Mouse (Mus musculus) midbrain, embryonic 15.5 days (tissue): ENCODE measurements at regions not wholly inside any gene's neighbourhood (a gene's known extent, or its start where the extent isn't known, plus 50 kb on each side); places are given as distances from the start of the nearest gene placed in this dataset.

Experiments
- ATAC-seq: fragments of 200-750 bp; cut with Nextera tagmentation; replicated peaks from 2 replicates; pipeline ENCODE4 v1.8.0; 2017; ENCODE audit warnings: moderate TSS enrichment
- H3K27ac ChIP-seq: fragments of 300-500 bp; sonication (generic); 2 replicates; pipeline ENCODE4 v1.5.1; 2015; ENCODE audit warnings: mild to moderate bottlenecking, inconsistent platforms
- H3K27me3 ChIP-seq: fragments of 300-500 bp; sonication (generic); replicated peaks from 2 replicates; pipeline ENCODE4 v1.6.1; 2015; ENCODE audit warnings: inconsistent platforms
- H3K36me3 ChIP-seq: fragments of 300-500 bp; sonication (generic); replicated peaks from 2 replicates; pipeline ENCODE4 v1.6.1; 2015; ENCODE audit warnings: inconsistent platforms
- H3K4me1 ChIP-seq: fragments of 300-500 bp; sonication (generic); 2 replicates; pipeline ENCODE4 v1.6.1; 2015; ENCODE audit warnings: inconsistent platforms
- H3K4me2 ChIP-seq: fragments of 300-500 bp; sonication (generic); 2 replicates; pipeline ENCODE4 v1.6.1; 2015; ENCODE audit warnings: inconsistent platforms, mild to moderate bottlenecking, moderate library complexity
- H3K4me3 ChIP-seq: fragments of 300-500 bp; sonication (generic); 2 replicates; pipeline ENCODE4 v1.5.1; 2015; ENCODE audit warnings: mild to moderate bottlenecking, inconsistent platforms
- H3K9ac ChIP-seq: fragments of 300-500 bp; sonication (generic); 2 replicates; pipeline ENCODE4 v1.6.1; 2015; ENCODE audit warnings: mild to moderate bottlenecking, inconsistent platforms
- H3K9me3 ChIP-seq: fragments of 300-500 bp; sonication (generic); 2 replicates; pipeline ENCODE4 v1.6.1; 2016; ENCODE audit warnings: inconsistent platforms
- WGBS: fragments of 180-500 bp; shearing (Covaris S2); methylation state at CpG from one replicate; pipeline ENCODE4 v1.1.7; 2015; ENCODE audit warnings: mixed read lengths; 5-methylcytosine and 5-hydroxymethylcytosine counted together

GRCm38 (mm10) chr14:55345091-55345490, 123.3 kb downstream of the Dhrs2 start:
- H3K4me2 ChIP-seq = no peak overlapping the region
- 84% methylated on average over 5 of the region's 5 CpGs for WGBS
- H3K27me3 ChIP-seq = no peaks in the 10 kb centered on the region
- no peaks in the 10 kb centered on the region for H3K36me3 ChIP-seq
- no peak overlapping the region for H3K9ac ChIP-seq
- no peak overlapping the region for H3K4me3 ChIP-seq
- no peaks in the 10 kb centered on the region for H3K4me1 ChIP-seq
- H3K27ac ChIP-seq = no peak overlapping the region
- H3K9me3 ChIP-seq = no peaks in the 10 kb centered on the region
- no peak for ATAC-seq

GRCm38 (mm10) chr14:55348098-55348497, 126.3 kb downstream of the Dhrs2 start:
- H3K4me1 ChIP-seq = no peaks in the 10 kb centered on the region
- no peak overlapping the region for H3K4me3 ChIP-seq
- no peaks in the 10 kb centered on the region for H3K27me3 ChIP-seq
- no peaks in the 10 kb centered on the region for H3K36me3 ChIP-seq
- H3K9ac ChIP-seq = no peak overlapping the region
- ATAC-seq = no peak
- WGBS = 85% methylated on average over 4 of the region's 4 CpGs
- no peaks in the 10 kb centered on the region for H3K9me3 ChIP-seq
- no peak overlapping the region for H3K4me2 ChIP-seq
- no peak overlapping the region for H3K27ac ChIP-seq

GRCm38 (mm10) chr14:55357258-55357657, 121.3 kb upstream of the Dhrs4 start:
- Histone ChIP-seq H3K9me3 (no peaks in the 10 kb centered on the region), H3K27ac (no peak overlapping the region), H3K4me1 (no peaks in the 10 kb centered on the region), H3K9ac (no peak overlapping the region), H3K27me3 (no peaks in the 10 kb centered on the region), H3K4me2 (no peak overlapping the region), H3K4me3 (no peak overlapping the region), H3K36me3 (no peaks in the 10 kb centered on the region)
- 86% methylated on average over 2 of the region's 2 CpGs for WGBS
- ATAC-seq = no peak

- Histone ChIP-seq H3K27me3 (no peaks in the 10 kb centered on the region), H3K9ac (no peak overlapping the region), H3K4me3 (no peak overlapping the region), H3K4me2 (no peak overlapping the region), H3K27ac (no peak overlapping the region), H3K4me1 (0 out of 2 replicates have a peak, but pooled peaks cover 3% of the 10 kb centered on the region), H3K36me3 (no peaks in the 10 kb centered on the region), H3K9me3 (no peaks in the 10 kb centered on the region)
- ATAC-seq = no peak
- WGBS = 69% methylated on average over 2 of the region's 2 CpGs
Measured at GRCm38 (mm10) chr14:55358429-55358828, 120.1 kb upstream of the Dhrs4 start.

DNA sequence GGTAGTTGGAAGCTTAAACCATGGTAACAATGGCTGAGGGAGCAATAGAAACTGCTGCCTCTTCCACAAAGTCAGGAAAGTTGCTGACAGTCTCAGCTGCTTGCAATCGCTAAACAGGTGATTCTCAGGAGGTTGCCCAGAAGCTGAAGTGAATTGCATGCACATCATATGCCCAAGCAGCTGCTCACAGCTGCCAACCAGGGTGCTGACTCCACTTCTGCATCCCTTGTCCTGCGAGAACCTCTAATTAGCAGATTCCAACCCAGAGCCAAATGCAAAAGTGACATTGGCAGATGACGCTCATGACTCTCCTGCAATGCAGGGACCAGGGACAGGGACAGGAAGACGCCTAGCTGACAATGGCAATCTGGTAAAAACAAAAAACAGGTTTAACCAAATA, 116.2 kb upstream of the Dhrs4 start:
- no peaks in the 10 kb centered on the region for H3K9me3 ChIP-seq
- 72% methylated on average over 4 of the region's 4 CpGs for WGBS
- 0 out of 2 replicates have a peak, but pooled peaks cover 3% of the 10 kb centered on the region for H3K4me1 ChIP-seq
- no peak overlapping the region for H3K27ac ChIP-seq
- H3K9ac ChIP-seq = no peak overlapping the region
- H3K4me3 ChIP-seq = no peak overlapping the region
- no peaks in the 10 kb centered on the region for H3K27me3 ChIP-seq
- no peak overlapping the region for H3K4me2 ChIP-seq
- ATAC-seq = no peak
- no peaks in the 10 kb centered on the region for H3K36me3 ChIP-seq

DNA sequence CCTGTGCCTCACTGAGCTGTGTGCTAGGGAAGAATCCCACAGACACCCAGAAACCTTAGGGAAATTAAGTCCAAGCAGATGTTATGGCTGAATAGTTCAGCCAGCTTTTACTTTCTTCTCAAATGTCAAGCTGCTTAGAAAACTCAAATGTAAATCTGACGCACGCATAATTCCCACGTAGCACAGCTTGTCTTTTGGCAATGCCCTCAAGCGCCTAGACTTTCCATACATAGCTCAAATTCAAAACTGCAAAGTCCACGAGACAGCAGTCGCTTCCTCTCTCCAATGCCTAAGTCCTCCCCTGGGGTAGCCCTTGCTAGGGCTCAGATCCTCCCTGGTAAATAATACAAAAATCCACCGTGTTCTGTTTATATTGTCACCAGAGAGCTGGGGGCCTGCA, 115.8 kb upstream of the Dhrs4 start:
- no peak overlapping the region for H3K4me2 ChIP-seq
- H3K27ac ChIP-seq = no peak overlapping the region
- no peaks in the 10 kb centered on the region for H3K9me3 ChIP-seq
- H3K27me3 ChIP-seq = no peaks in the 10 kb centered on the region
- no peak overlapping the region for H3K9ac ChIP-seq
- 0 out of 2 replicates have a peak, but pooled peaks cover 3% of the 10 kb centered on the region for H3K4me1 ChIP-seq
- no peaks in the 10 kb centered on the region for H3K36me3 ChIP-seq
- no peak overlapping the region for H3K4me3 ChIP-seq
- 55% methylated on average over 7 of the region's 7 CpGs for WGBS
- ATAC-seq = no peak; the same call in 1 of the 2 replicates

DNA sequence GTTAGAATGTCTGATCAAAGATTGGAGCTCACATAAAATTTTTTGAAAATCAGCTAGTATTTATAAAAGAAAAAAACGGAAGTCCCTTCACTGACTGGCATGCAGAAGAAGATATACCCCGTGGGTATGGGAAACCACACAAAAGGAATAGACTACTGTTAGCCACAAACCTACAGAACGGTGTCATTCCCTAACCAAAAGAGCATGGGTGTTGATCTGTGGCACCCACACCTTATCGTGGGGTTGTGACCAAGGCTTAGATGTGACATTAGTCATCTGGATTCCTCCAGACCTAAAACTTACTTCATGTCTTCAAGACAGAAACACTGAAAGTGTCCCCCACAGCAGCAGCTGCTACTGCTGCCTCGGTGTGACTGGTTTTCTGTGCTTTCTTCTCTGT, 108.2 kb upstream of the Dhrs4 start:
- no peak for ATAC-seq
- Histone ChIP-seq H3K9ac (no peak overlapping the region), H3K4me3 (no peak overlapping the region), H3K4me2 (no peak overlapping the region), H3K4me1 (no peaks in the 10 kb centered on the region), H3K36me3 (no peaks in the 10 kb centered on the region), H3K9me3 (no peaks in the 10 kb centered on the region), H3K27ac (no peak overlapping the region), H3K27me3 (no peaks in the 10 kb centered on the region)
- 88% methylated on average over 5 of the region's 5 CpGs for WGBS

GRCm38 (mm10) chr14:55372960-55373359, 105.6 kb upstream of the Dhrs4 start:
- no peaks in the 10 kb centered on the region for H3K9me3 ChIP-seq
- ATAC-seq = no peak
- H3K4me2 ChIP-seq = no peak overlapping the region
- no peaks in the 10 kb centered on the region for H3K27me3 ChIP-seq
- WGBS = 89% methylated on average over 5 of the region's 5 CpGs
- no peak overlapping the region for H3K9ac ChIP-seq
- H3K36me3 ChIP-seq = no peaks in the 10 kb centered on the region
- no peak overlapping the region for H3K27ac ChIP-seq
- H3K4me1 ChIP-seq = no peaks in the 10 kb centered on the region
- no peak overlapping the region for H3K4me3 ChIP-seq

DNA sequence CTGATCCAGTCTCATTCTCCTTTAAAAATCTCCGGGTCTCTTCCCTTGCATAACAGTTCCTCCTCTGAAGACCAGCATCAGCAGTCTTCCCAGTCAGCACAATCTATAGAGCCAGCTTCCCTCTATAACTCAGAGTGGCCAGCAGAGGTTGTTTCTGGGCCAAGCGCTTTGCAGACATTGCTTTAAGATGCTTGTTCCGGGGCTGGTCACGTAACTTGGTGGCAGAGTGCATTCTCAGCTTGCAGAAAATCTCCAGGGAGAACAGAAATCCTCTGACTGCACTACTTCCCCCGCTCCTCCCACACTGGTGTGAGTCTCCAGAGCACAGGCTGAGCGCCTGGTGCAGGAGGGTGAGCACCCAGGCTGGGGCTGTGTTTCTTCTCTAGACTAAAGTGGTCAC, 91.8 kb upstream of the Dhrs4 start:
- 0 out of 2 replicates have a peak, but pooled peaks have one; percentile 50 for ATAC-seq
- Histone ChIP-seq H3K27me3 (no peaks in the 10 kb centered on the region), H3K36me3 (no peaks in the 10 kb centered on the region), H3K4me1 (peaks cover 5% of the 10 kb centered on the region; the same call in 1 of the 2 replicates), H3K4me2 (no peak overlapping the region), H3K9ac (no peak overlapping the region), H3K9me3 (no peaks in the 10 kb centered on the region), H3K27ac (no peak overlapping the region), H3K4me3 (no peak overlapping the region)
- 44% methylated on average over 6 of the region's 6 CpGs for WGBS

DNA sequence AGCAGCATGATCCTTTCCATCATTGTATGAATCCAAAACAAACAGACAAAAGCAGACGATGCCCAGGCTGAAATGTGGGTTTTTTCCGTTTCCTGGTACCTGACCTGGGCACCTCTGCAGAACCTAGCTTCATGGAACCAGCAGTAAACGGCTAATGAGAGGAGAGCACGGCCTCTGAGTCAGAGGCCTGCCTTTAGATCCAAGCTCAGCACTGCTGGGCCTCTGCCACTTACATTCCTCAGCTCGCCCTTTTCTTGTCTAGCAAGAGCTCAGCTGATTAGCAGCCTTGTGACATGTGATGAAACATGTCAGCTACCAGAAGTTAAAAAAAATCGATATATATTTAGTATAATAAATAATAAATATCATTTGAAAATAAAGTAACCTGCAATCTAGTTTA, 91.2 kb upstream of the Dhrs4 start:
- H3K9ac ChIP-seq = no peak overlapping the region
- H3K4me1 ChIP-seq = peaks cover 5% of the 10 kb centered on the region; the same call in 1 of the 2 replicates
- no peak overlapping the region for H3K4me2 ChIP-seq
- no peak overlapping the region for H3K4me3 ChIP-seq
- no peak overlapping the region for H3K27ac ChIP-seq
- WGBS = 69% methylated on average over 6 of the region's 6 CpGs
- no peaks in the 10 kb centered on the region for H3K36me3 ChIP-seq
- no peak for ATAC-seq
- H3K27me3 ChIP-seq = no peaks in the 10 kb centered on the region
- no peaks in the 10 kb centered on the region for H3K9me3 ChIP-seq

GRCm38 (mm10) chr14:55392390-55392789, 86.2 kb upstream of the Dhrs4 start:
- no peak overlapping the region for H3K27ac ChIP-seq
- no peaks in the 10 kb centered on the region for H3K4me1 ChIP-seq
- no peak overlapping the region for H3K4me2 ChIP-seq
- H3K9ac ChIP-seq = no peak overlapping the region
- ATAC-seq = no peak
- no peaks in the 10 kb centered on the region for H3K36me3 ChIP-seq
- 86% methylated on average over 6 of the region's 6 CpGs for WGBS
- no peaks in the 10 kb centered on the region for H3K9me3 ChIP-seq
- H3K4me3 ChIP-seq = no peak overlapping the region
- H3K27me3 ChIP-seq = no peaks in the 10 kb centered on the region

- Histone ChIP-seq H3K4me1 (no peaks in the 10 kb centered on the region), H3K27me3 (no peaks in the 10 kb centered on the region), H3K9ac (no peak overlapping the region), H3K36me3 (no peaks in the 10 kb centered on the region), H3K9me3 (no peaks in the 10 kb centered on the region), H3K4me2 (no peak overlapping the region), H3K4me3 (no peak overlapping the region), H3K27ac (no peak overlapping the region)
- 82% methylated on average over 2 of the region's 2 CpGs for WGBS
- ATAC-seq = no peak
Measured at GRCm38 (mm10) chr14:55406146-55406545, 72.4 kb upstream of the Dhrs4 start.
